Mouse (Mus musculus): ENCODE measurements around the gene Zfp219.

- TF ChIP-seq FOSL1 (IDR thresholded peaks at IDR 0.05; ENCODE audit: insufficient read depth, low read length, poor library complexity, severe bottlenecking): no peak
- TF ChIP-seq MYOD1 (IDR thresholded peaks at IDR 0.05; ENCODE audit: control insufficient read depth, insufficient read length, low read depth): no peak
Observed at GRCm38 (mm10) chr14:51996231-51996841, 24.2 kb downstream of the Zfp219 start.
